Mouse (Mus musculus): Measurements from ENCODE around the gene Ptpn13. TPM values are rescaled to one million over a fixed set of nuclear protein-coding genes. Genes with fewer than 3 reads are reported as not detected.

Ptpn13 gene
- polyA plus RNA-seq, 1 experiment from 2014 or later, result 14.4 TPM

DNA sequence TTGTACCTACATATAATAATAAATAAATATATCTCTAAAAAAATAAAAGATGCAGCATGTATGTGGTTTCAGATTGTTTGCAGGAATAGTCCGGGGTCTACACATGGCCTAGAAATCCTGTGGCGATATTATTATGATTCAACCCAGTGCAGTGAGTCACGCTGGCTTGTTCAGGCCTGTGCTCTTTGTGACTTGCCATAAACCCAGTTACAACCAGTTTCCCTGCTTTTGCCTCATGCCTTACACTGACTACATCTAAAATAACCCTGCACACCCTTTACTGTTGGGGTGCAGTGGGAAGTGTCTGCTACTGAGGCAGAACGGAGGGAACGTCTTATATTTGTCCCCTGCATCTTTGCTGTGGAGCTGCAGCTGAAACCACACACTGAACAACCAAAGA is 29.3 kb upstream of the Ptpn13 start:
- no peak overlapping the region for H3K4me3 ChIP-seq

DNA sequence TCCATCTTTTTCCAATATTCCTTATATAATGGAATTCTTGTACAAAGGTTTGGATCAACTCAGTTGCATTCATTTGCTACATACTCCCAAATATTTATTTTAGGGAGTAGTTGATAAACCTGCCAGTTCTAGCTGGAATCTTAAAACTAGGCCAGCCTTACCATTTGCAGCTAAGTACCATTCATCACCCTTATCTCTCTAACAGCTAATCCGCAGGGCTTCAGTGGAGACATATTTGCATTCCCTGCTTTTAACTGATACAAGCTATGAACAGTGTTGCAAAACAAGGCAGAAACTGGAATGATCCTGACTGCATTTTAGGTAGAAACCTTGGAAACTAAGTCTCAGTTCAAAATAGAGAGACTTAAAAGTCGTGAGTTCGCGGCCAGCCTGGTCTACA is 27.6 kb upstream of the Ptpn13 start:
- no peak overlapping the region for H3K4me2 ChIP-seq (replicated peaks)
- no peaks in the 10 kb centered on the region for H3K27me3 ChIP-seq (replicated peaks)
- H3K9me3 ChIP-seq, result no peaks in the 10 kb centered on the region
- H3K9ac ChIP-seq, result no peak overlapping the region
- peaks cover 16% of the 10 kb centered on the region for H3K4me1 ChIP-seq
- no peaks in the 10 kb centered on the region for H3K36me3 ChIP-seq
- no peak overlapping the region for H3K4me3 ChIP-seq
- no peak overlapping the region for H3K27ac ChIP-seq
- 88% methylated on average over 4 of the region's 4 CpGs for WGBS
- ATAC-seq (ENCODE audit: low FRiP score, low read depth), result no peak

More for the DNA sequence above, 29.3 kb upstream of the Ptpn13 start:
- H3K4me1 ChIP-seq, result peaks cover 8% of the 10 kb centered on the region; the same call in 1 of the 2 replicates
- no peak for ATAC-seq (ENCODE audit: low FRiP score, low read depth)
- 93% methylated on average over 5 of the region's 5 CpGs for WGBS
- no peak overlapping the region for H3K4me2 ChIP-seq (replicated peaks)
- H3K27ac ChIP-seq, result no peak overlapping the region
- no peak overlapping the region for H3K9ac ChIP-seq
- no peaks in the 10 kb centered on the region for H3K36me3 ChIP-seq
- no peaks in the 10 kb centered on the region for H3K27me3 ChIP-seq (replicated peaks)
- H3K9me3 ChIP-seq, result no peaks in the 10 kb centered on the region

DNA sequence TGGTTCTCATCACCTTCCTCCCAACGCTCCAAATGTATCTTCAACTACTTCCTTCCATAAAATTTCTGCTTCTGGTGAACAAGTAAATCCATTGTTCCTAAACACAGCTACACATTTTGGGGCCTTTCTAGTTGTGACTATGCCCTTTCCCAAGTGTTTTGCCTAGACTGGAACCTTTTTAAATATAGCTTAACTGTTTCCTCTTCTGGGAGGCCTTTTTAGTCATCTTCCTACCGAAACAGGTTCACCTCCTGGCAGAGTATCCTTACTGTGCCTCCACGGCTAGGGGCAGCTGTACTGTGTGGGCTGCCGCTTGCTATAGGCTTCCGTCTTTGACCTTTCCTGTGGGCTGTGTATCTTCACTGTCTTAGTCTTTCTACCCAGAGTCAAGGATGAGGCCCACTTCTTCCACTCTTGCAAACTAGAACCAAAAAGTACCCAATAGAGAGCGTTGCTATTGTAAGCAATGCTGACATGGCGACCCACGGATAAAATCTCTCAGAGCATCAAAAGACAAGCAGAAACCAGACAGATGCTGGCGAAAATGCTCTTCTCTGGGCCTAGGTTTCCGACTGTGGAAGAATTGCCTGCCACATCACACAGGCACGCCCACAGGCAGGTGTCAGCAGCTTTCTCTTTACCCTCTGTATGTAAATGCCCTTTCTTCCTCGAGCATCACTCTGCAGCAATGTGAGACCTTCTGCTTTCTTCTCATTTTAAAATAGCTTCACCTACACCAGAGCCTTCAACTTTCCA is 20.6 kb upstream of the Ptpn13 start:
- no peak for ATAC-seq (ENCODE audit: low FRiP score, low read depth)
- Histone ChIP-seq H3K4me3 (no peak overlapping the region), H3K4me2 (replicated peaks) (no peak overlapping the region), H3K9me3 (no peaks in the 10 kb centered on the region), H3K9ac (no peak overlapping the region), H3K27ac (no peak overlapping the region), H3K4me1 (peaks cover 8% of the 10 kb centered on the region), H3K27me3 (replicated peaks) (no peaks in the 10 kb centered on the region), H3K36me3 (no peaks in the 10 kb centered on the region)
- WGBS, result 84% methylated on average over 12 of the region's 12 CpGs

DNA sequence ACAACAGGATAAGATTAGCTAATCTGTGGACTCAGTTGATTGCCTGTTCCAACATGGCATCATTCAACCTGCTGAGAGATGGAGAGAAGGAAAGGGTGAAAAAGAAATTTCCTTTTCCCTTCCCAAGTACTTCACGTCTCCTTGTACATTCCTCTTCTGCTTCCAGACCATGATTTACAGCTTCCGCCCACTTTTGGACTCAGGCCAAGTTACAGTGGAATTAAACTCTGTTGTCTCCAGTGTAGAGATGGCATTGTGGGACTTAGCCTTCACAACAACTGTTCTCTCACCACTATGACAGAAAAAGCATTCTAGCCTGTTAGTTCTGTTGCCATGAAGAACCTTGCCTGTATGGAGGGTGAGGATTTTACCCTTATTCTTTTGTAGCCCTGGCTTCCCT is 19.1 kb upstream of the Ptpn13 start:
- no peaks in the 10 kb centered on the region for H3K9me3 ChIP-seq

DNA sequence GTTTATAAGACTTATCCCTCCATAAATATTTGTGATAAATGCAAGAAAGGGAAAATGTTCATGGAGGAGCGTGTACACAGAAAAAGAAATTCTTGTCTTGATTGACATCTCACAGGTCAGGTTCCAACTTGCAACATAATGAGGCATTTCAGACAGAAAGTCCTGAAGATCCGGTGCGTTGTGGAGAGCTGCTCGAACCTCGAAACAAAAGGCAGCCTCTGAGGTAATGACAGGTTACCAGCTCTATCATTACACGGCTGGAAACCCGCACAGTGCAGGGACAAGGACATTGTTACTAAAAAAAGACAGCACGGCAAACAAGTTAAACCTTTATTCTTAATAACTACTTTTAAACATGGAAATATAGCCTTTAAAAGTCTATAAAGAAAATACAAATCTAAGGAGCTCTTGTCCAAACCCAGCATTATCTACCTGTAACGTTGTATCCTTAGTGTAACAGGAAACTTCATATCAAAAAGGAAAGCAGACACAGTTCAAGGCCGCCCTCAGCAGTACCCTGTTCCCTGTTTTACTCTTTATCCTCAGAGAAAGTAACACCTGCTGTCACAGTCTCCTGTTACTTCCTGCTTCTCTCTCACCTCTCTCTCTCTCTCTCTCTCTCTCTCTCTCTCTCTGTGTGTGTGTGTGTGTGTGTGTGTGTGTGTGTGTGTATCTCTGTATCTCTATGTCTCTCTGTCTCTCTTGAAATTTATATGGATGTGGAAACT is 12.8 kb upstream of the Ptpn13 start:
- WGBS, result 74% methylated on average over 10 of the region's 10 CpGs
- no peaks in the 10 kb centered on the region for H3K36me3 ChIP-seq
- H3K27me3 ChIP-seq (replicated peaks), result no peaks in the 10 kb centered on the region
- H3K4me1 ChIP-seq, result no peaks in the 10 kb centered on the region
- no peak overlapping the region for H3K9ac ChIP-seq
- H3K4me3 ChIP-seq, result no peak overlapping the region
- H3K9me3 ChIP-seq, result no peaks in the 10 kb centered on the region
- H3K4me2 ChIP-seq (replicated peaks), result no peak overlapping the region
- H3K27ac ChIP-seq, result no peak overlapping the region
- ATAC-seq (ENCODE audit: low FRiP score, low read depth), result no peak

More for the DNA sequence above, 19.1 kb upstream of the Ptpn13 start:
- Histone ChIP-seq H3K27ac (no peak overlapping the region), H3K4me3 (no peak overlapping the region), H3K9ac (no peak overlapping the region), H3K4me2 (replicated peaks) (no peak overlapping the region), H3K27me3 (replicated peaks) (no peaks in the 10 kb centered on the region), H3K36me3 (no peaks in the 10 kb centered on the region), H3K4me1 (peaks cover 8% of the 10 kb centered on the region)
- 51% methylated on average over 2 of the region's 2 CpGs for WGBS
- no peak for ATAC-seq (ENCODE audit: low FRiP score, low read depth)

DNA sequence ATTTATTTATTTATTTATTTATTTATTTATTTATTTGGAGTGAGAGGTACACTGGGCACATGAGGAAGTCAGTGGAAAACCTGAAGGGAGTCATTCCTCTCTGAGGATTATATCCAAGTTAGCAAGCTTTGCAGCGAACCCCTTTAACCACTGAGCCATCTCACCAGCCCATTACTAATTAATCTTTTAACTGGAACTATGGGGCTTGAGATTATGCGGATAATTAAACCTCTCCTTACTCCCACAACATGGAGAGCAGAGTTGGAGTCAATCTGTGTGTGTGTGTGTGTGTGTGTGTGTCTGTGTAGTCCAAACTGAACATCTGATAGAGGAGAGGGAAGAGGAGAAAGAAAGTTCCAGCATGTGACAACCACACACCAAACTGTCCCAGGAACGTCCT is 10.4 kb upstream of the Ptpn13 start:
- ATAC-seq (ENCODE audit: low FRiP score, low read depth), result no peak

DNA sequence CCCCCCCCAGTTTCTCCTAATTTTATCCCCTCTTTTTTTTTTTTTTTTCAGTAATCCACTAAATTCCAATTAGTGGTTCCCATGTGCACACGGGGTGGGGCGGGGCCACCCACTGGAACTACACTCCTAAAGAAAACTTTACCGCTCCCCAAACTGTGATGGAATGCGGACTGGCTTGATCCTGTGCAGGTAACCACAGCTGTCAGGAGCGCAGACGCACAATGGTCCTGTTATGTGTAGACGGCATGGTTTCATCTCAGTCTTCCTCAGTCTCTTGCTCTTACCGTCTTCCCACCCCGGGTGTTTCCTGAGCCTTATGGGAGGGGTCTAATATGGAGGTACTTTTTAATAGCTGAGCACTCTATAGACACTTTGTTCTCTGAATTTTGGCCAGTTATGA is 7.0 kb upstream of the Ptpn13 start:
- ATAC-seq (ENCODE audit: low FRiP score, low read depth), result no peak
- Histone ChIP-seq H3K9ac (no peak overlapping the region), H3K4me3 (no peak overlapping the region), H3K4me2 (replicated peaks) (no peak overlapping the region), H3K9me3 (no peaks in the 10 kb centered on the region), H3K4me1 (peaks cover 12% of the 10 kb centered on the region; the same call in 1 of the 2 replicates), H3K27me3 (replicated peaks) (no peaks in the 10 kb centered on the region), H3K27ac (no peak overlapping the region), H3K36me3 (no peaks in the 10 kb centered on the region)
- 84% methylated on average over 9 of the region's 9 CpGs for WGBS

More for the DNA sequence above, 10.4 kb upstream of the Ptpn13 start:
- 71% methylated on average over 3 of the region's 3 CpGs for WGBS
- Histone ChIP-seq H3K27me3 (replicated peaks) (no peaks in the 10 kb centered on the region), H3K9ac (no peak overlapping the region), H3K27ac (no peak overlapping the region), H3K9me3 (no peaks in the 10 kb centered on the region), H3K36me3 (no peaks in the 10 kb centered on the region), H3K4me3 (no peak overlapping the region), H3K4me2 (replicated peaks) (no peak overlapping the region), H3K4me1 (no peaks in the 10 kb centered on the region)

DNA sequence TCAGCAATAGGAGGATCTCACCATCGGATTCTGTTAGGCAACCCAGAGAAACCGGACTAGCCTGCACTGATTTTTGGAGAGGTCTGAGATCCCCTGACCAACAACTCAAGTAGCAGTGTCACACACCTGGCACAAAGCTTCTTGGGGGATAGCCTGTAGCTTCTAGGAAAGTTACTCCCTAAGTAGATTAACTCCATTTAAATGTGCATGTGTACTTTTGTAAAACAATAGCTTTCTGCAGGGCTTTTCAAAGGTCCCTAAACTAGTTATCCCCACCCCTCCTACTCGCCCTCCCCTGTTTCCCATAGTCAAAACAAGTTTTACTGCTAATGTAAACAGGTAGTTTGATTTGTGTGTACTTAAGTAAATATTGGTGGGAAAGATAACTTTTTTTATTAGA is 6.1 kb upstream of the Ptpn13 start:
- Histone ChIP-seq H3K27ac (no peak overlapping the region), H3K9me3 (no peaks in the 10 kb centered on the region), H3K4me3 (no peak overlapping the region), H3K4me1 (peaks cover 17% of the 10 kb centered on the region), H3K27me3 (replicated peaks) (no peaks in the 10 kb centered on the region), H3K36me3 (no peaks in the 10 kb centered on the region), H3K9ac (no peak overlapping the region), H3K4me2 (replicated peaks) (no peak overlapping the region)
- ATAC-seq (ENCODE audit: low FRiP score, low read depth), result no peak
- WGBS, result 63% methylated on average over 3 of the region's 3 CpGs

DNA sequence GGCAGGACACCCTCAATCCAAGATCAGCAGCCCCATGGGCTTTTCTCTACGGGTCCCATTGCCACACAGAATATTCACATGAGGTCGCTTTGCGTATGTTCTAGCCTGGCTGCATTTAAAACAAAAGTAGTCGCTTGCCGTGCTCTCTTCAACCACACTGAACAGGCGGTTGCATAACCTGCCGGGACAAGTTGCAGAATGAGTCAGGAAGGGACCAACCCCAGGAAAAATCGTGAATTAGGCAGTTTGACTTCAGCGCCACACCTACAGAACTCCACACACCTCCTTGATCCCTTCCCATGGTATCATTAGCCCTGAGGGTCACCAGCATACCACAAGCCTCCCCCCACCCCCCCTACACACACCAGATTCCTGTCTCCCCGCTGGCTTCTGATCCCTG is 4.4 kb upstream of the Ptpn13 start:
- Histone ChIP-seq H3K9ac (no peak overlapping the region), H3K9me3 (no peaks in the 10 kb centered on the region), H3K4me3 (no peak overlapping the region), H3K27me3 (replicated peaks) (no peaks in the 10 kb centered on the region), H3K36me3 (no peaks in the 10 kb centered on the region), H3K4me1 (peaks cover 25% of the 10 kb centered on the region), H3K27ac (no peak overlapping the region), H3K4me2 (replicated peaks) (no peak overlapping the region)
- WGBS, result 53% methylated on average over 10 of the region's 10 CpGs
- ATAC-seq (ENCODE audit: low FRiP score, low read depth), result no peak

DNA sequence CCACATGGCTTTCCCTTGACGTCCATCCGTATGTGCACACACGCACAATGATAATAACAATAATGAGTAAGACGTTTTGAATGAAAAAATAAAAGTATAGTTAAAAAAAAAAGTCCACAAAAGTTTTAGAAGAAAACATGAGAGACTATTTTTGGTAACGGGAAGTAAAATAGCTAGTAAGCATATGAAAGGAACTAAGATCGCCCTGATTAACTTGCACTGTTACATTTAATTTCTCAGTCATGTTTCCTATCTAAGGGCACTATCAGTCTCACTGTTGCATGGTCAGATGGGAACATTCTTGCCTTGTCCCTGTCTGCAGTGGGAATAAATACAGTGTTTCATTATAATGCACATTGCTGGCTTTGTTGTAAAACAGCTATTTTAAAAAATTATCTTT is 2.4 kb upstream of the Ptpn13 start:
- no peak overlapping the region for H3K4me3 ChIP-seq
- no peak for ATAC-seq (ENCODE audit: low FRiP score, low read depth)
- 73% methylated on average over 6 of the region's 6 CpGs for WGBS

DNA sequence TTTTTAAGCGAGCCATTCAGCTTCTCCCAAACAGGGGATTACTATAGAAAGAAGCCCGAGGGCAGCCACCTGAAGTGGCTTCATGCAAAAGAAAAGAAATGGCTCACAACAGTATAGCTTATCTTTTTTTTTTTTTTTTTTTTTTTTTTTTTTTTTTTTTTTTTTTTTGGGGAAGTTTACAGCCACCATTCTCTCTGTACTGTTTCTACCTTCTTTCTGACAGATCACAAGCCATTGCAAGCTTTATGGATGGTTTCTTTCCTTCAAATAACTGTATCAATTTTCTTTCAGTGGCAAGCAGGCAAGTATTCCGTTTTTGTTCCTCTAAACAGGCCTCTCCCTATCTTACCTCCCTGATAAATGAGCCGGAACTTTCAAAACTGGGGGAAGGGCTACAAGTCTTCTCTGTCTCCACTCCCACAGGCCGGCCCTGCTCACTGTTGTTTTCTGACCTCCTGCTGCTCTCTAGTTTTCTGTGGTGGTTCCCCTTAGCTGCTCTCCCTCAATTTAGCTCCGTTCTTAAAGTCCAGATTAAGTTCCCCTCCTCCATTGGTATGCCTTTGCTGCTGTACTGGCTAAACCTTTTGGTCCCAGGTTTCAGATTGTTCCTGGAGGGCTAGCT is 1.6 kb upstream of the Ptpn13 start:
- Histone ChIP-seq H3K4me2 (replicated peaks) (peak overlapping the region; percentile 88), H3K4me1 (peaks cover 31% of the 10 kb centered on the region), H3K27ac (no peak overlapping the region; the same call in 1 of the 2 replicates), H3K9me3 (no peaks in the 10 kb centered on the region), H3K27me3 (replicated peaks) (no peaks in the 10 kb centered on the region), H3K4me3 (no peak overlapping the region), H3K9ac (no peak overlapping the region), H3K36me3 (no peaks in the 10 kb centered on the region)
- no peak for ATAC-seq (ENCODE audit: low FRiP score, low read depth)
- WGBS, result 4% methylated on average over 6 of the region's 6 CpGs

More for the DNA sequence above, 2.4 kb upstream of the Ptpn13 start:
- H3K27ac ChIP-seq, result no peak overlapping the region
- peaks cover 31% of the 10 kb centered on the region for H3K4me1 ChIP-seq
- H3K4me2 ChIP-seq (replicated peaks), result no peak overlapping the region
- H3K9ac ChIP-seq, result no peak overlapping the region
- H3K27me3 ChIP-seq (replicated peaks), result no peaks in the 10 kb centered on the region
- H3K9me3 ChIP-seq, result no peaks in the 10 kb centered on the region
- H3K36me3 ChIP-seq, result no peaks in the 10 kb centered on the region

DNA sequence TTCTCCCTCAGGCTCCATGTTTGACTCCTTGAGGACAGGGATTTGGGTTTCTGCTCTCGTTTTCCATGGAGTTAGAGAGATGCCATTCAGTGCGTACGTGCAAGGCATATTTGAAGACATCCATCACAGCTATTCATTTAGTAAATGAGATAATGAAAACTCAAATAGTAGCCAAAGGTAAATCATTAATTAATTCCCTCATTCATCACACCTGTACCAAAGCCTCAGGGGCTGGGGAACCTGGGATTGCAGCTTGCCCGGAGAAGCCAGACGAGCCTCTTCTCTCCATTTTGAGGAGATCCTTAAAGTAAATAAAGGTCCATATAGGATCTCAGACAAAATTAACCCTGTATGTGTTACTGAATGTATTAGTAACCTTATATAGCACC is 1.1 kb upstream of the Ptpn13 start:
- Histone ChIP-seq H3K27ac (no peak overlapping the region; the same call in 1 of the 2 replicates), H3K36me3 (no peaks in the 10 kb centered on the region), H3K27me3 (replicated peaks) (no peaks in the 10 kb centered on the region), H3K4me3 (no peak overlapping the region), H3K9me3 (no peaks in the 10 kb centered on the region), H3K4me2 (replicated peaks) (peak overlapping the region; percentile 88), H3K4me1 (peaks cover 31% of the 10 kb centered on the region), H3K9ac (no peak overlapping the region)
- 3% methylated on average over 5 of the region's 5 CpGs for WGBS
- ATAC-seq (ENCODE audit: low FRiP score, low read depth), result no peak

Measured in neural tube, embryonic 12.5 days (tissue).